Mouse (Mus musculus) brain, embryonic 14.5 days (tissue): ENCODE data around the gene Slc5a5.

Experiments
- CTCF ChIP-seq: fragments of 200-500 bp; IDR thresholded peaks from 2 replicates; pipeline ENCODE4 v1.5.1; 2012; ENCODE audit warnings: inconsistent platforms, mild to moderate bottlenecking, moderate library complexity, borderline replicate concordance; ENCODE audit not compliant: insufficient read depth, insufficient read length; ENCODE audit errors: extremely low read depth
- POLR2A ChIP-seq: fragments of 200-500 bp; IDR thresholded peaks from 2 replicates; pipeline ENCODE4 v1.6.1; 2012; ENCODE audit warnings: mild to moderate bottlenecking, inconsistent platforms, borderline replicate concordance; ENCODE audit not compliant: poor library complexity, insufficient read depth, insufficient read length, severe bottlenecking; ENCODE audit errors: extremely low read depth

- TF ChIP-seq CTCF (no peak), POLR2A (no peak)
These were observed 10.6 kb upstream of the Slc5a5 start for GRCm38 (mm10) chr8:70903112-70903511.
